Comparison of ENCODE assay signal across 24 mouse cellular contexts in the genomic region with DNA sequence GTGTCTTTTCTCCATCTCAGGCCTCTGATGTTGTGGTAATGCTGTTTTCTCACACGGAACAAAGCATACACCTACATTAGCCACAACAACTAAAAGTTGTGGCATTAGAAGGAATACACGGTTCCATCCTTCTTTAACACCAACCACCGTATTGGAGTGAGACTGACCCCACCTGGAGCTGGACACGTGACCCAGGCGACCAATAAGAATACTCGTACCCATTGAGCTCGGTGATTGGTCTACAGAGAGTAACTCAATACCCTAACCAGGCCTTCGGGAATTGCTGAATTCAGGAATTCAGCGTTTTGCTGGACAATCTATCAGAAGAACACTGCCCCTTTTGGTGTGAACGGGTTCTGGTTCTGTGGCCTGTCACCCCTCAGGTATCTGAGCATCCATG. TPM values are rescaled to one million over a fixed set of nuclear protein-coding genes. Genes with fewer than 3 reads are reported as not detected.
"Had no signal": no experiment of that assay in that cellular context is flagged by ENCODE, and none has a peak within 500 bp of the region (broad histone marks: within the 10 kb centered on the region; RNA-seq: fewer than 3 reads in every experiment).

No protein-coding gene starts in this region.

- H3K9me3 ChIP-seq: midbrain, embryonic 13.5 days; midbrain, embryonic 15.5 days; neural tube, embryonic 13.5 days; neural tube, embryonic 15.5 days; stomach, embryonic 15.5 days had no signal

- H3K27ac ChIP-seq: liver, embryonic 14.5 days; macrophage; midbrain, embryonic 13.5 days; midbrain, embryonic 15.5 days; neural tube, embryonic 13.5 days; neural tube, embryonic 15.5 days; stomach, embryonic 15.5 days; stomach, postnatal 0 days had no signal

- H3K4me1 ChIP-seq: megakaryocyte, embryonic 14.5 days; midbrain, embryonic 13.5 days; midbrain, embryonic 15.5 days; neural tube, embryonic 13.5 days; neural tube, embryonic 15.5 days; stomach, embryonic 15.5 days had no signal

- DNase-seq: lung, adult 18-20 months; lung, embryonic 14.5 days; lung, postnatal 10 days; retina, postnatal 1 day; right cerebral cortex, adult 18-20 months; right cerebral cortex, postnatal 25 days; right cerebral cortex, postnatal 4 days; spleen, adult 18-20 months; thymus, adult 18-20 months; thymus, postnatal 14 days; thymus, postnatal 36 days had no signal

- H3K4me3 ChIP-seq: megakaryocyte, embryonic 14.5 days; midbrain, embryonic 13.5 days; midbrain, embryonic 15.5 days; myocyte; neural tube, embryonic 13.5 days; neural tube, embryonic 15.5 days; stomach, embryonic 15.5 days had no signal

- H3K27me3 ChIP-seq: midbrain, embryonic 13.5 days; midbrain, embryonic 15.5 days; neural tube, embryonic 13.5 days; neural tube, embryonic 15.5 days; stomach, embryonic 15.5 days had no signal

- H3K36me3 ChIP-seq: midbrain, embryonic 13.5 days; midbrain, embryonic 15.5 days; neural tube, embryonic 13.5 days; neural tube, embryonic 15.5 days; stomach, embryonic 15.5 days had no signal

- H3K9ac ChIP-seq: liver, embryonic 14.5 days; lung, embryonic 14.5 days; midbrain, embryonic 13.5 days; midbrain, embryonic 15.5 days; neural tube, embryonic 13.5 days; neural tube, embryonic 15.5 days; stomach, embryonic 15.5 days had no signal

RNA-seq across cellular contexts. Expression of a gene that starts 5.1 kb away (rescaled TPM):
- total RNA-seq: megakaryocyte progenitor cell, adult 5-6 weeks had no signal
- polyA plus RNA-seq: liver, embryonic 14.5 days; liver, embryonic 16.5 days; lung, embryonic 14.5 days; macrophage; myocyte had no signal

RNA-seq across cellular contexts. Expression of a gene that starts 28.2 kb away (rescaled TPM):
- total RNA-seq: megakaryocyte progenitor cell, adult 5-6 weeks had no signal
- polyA plus RNA-seq: myocyte; neural tube, embryonic 11.5 days had no signal
